Mouse (Mus musculus) hindbrain, postnatal 0 days (tissue): Measurements from ENCODE around the gene Rapgef4. TPM values are rescaled to one million over a fixed set of nuclear protein-coding genes. Genes with fewer than 3 reads are reported as not detected.

Experiments
- ATAC-seq: fragments of 200-750 bp; cut with Nextera tagmentation; 2 replicates; pipeline ENCODE4 v1.8.0; 2017; ENCODE audit warnings: mild to moderate bottlenecking, moderate TSS enrichment, moderate library complexity
- DNase-seq: peaks from one replicate; pipeline ENCODE4 v3.0.0-alpha.2; 2015; ENCODE audit warnings: low spot score
- H3K27ac ChIP-seq: fragments of 300-500 bp; sonication (generic); 2 replicates; pipeline ENCODE4 v1.5.1; 2014; ENCODE audit warnings: mild to moderate bottlenecking
- H3K27me3 ChIP-seq: fragments of 300-500 bp; sonication (generic); 2 replicates; pipeline ENCODE4 v1.6.1; 2014; ENCODE audit warnings: low read length, mixed read lengths; ENCODE audit not compliant: insufficient read depth
- H3K36me3 ChIP-seq: fragments of 300-500 bp; sonication (generic); 2 replicates; pipeline ENCODE4 v1.6.1; 2014; ENCODE audit warnings: low read length, mixed read lengths; ENCODE audit not compliant: insufficient read depth
- H3K4me1 ChIP-seq: fragments of 300-500 bp; sonication (generic); 2 replicates; pipeline ENCODE4 v1.6.1; 2014; ENCODE audit warnings: antibody characterized with exemption, low read length, mixed read lengths; ENCODE audit not compliant: insufficient read depth
- H3K4me2 ChIP-seq: fragments of 300-500 bp; sonication (generic); 2 replicates; pipeline ENCODE4 v1.6.1; 2014; ENCODE audit warnings: low read depth, mild to moderate bottlenecking, low read length, moderate library complexity, mixed read lengths
- H3K4me3 ChIP-seq: fragments of 300-500 bp; sonication (generic); 2 replicates; pipeline ENCODE4 v1.5.1; 2014; ENCODE audit warnings: low read length
- H3K9ac ChIP-seq: fragments of 300-500 bp; sonication (generic); replicated peaks from 2 replicates; pipeline ENCODE4 v1.6.1; 2014; ENCODE audit warnings: mild to moderate bottlenecking, low read length, moderate library complexity, mixed read lengths
- H3K9me3 ChIP-seq: fragments of 300-500 bp; sonication (generic); 2 replicates; pipeline ENCODE4 v1.6.1; 2016; ENCODE audit warnings: low read length, mixed read lengths
- CTCF ChIP-seq: IDR thresholded peaks from 2 replicates; pipeline ENCODE4 v1.5.1; 2016; ENCODE audit warnings: antibody characterized with exemption, control low read depth, low read depth
- WGBS: fragments of 180-500 bp; shearing (Covaris S2); extraction: QIAGEN DNeasy Blood & Tissue Kit; methylation state at CpG from one replicate; pipeline ENCODE4 v1.1.7; 2014; 5-methylcytosine and 5-hydroxymethylcytosine counted together
- polyA plus RNA-seq: library from polyadenylated mRNA; unstranded; fragments of >200 nt; fragmentation: Nextera tagmentation; extraction: Ambion mirVana; gene quantifications from 2 replicates; pipeline ENCODE4 v1.2.1, GENCODE M21; 2015
- total RNA-seq: library from RNA; depleted of rRNA; stranded (reverse); fragments of >200 nt; gene quantifications from 2 replicates; pipeline ENCODE4 v1.2.3, GENCODE M21; 2014

The Rapgef4 gene
- total and polyA plus RNA-seq, 2 experiments from 2014 or later, result 47.3 to 104 TPM

GRCm38 (mm10) chr2:71993729-71994423 is 12.8 kb downstream of the Rapgef4 start:
- no peak for TF ChIP-seq CTCF
- no peaks in the 10 kb centered on the region for H3K36me3 ChIP-seq
- no peaks in the 10 kb centered on the region for H3K9me3 ChIP-seq
- ATAC-seq (no peak), DNase-seq (no peak)
- no peak overlapping the region for H3K27ac ChIP-seq
- H3K4me2 ChIP-seq, result no peak overlapping the region
- H3K9ac ChIP-seq, result no peak overlapping the region
- no peaks in the 10 kb centered on the region for H3K27me3 ChIP-seq
- WGBS, result 84% methylated on average over 5 of the region's 5 CpGs
- H3K4me3 ChIP-seq, result no peak overlapping the region
- no peaks in the 10 kb centered on the region for H3K4me1 ChIP-seq

GRCm38 (mm10) chr2:71998531-71998930 is 17.5 kb downstream of the Rapgef4 start:
- H3K9ac ChIP-seq, result no peak overlapping the region
- H3K9me3 ChIP-seq, result no peaks in the 10 kb centered on the region
- no peak overlapping the region for H3K4me2 ChIP-seq
- H3K4me1 ChIP-seq, result no peaks in the 10 kb centered on the region
- no peaks in the 10 kb centered on the region for H3K36me3 ChIP-seq
- no peak for TF ChIP-seq CTCF
- H3K27me3 ChIP-seq, result no peaks in the 10 kb centered on the region
- WGBS, result 92% methylated on average over 2 of the region's 2 CpGs
- no peak overlapping the region for H3K4me3 ChIP-seq
- DNase-seq (no peak), ATAC-seq (0 out of 2 replicates have a peak, but pooled peaks have one; percentile 10)
- no peak overlapping the region for H3K27ac ChIP-seq

GRCm38 (mm10) chr2:72000102-72000501 is 19.1 kb downstream of the Rapgef4 start:
- DNase-seq (peak; percentile 14), ATAC-seq (no peak)
- Histone ChIP-seq H3K27ac (no peak overlapping the region), H3K4me2 (no peak overlapping the region), H3K4me3 (no peak overlapping the region), H3K9ac (no peak overlapping the region), H3K27me3 (no peaks in the 10 kb centered on the region), H3K36me3 (no peaks in the 10 kb centered on the region), H3K4me1 (no peaks in the 10 kb centered on the region), H3K9me3 (no peaks in the 10 kb centered on the region)
- TF ChIP-seq CTCF, result no peak
- WGBS, result 36% methylated on average over 2 of the region's 2 CpGs

- WGBS, result 82% methylated on average over 5 of the region's 5 CpGs
- H3K9ac ChIP-seq, result no peak overlapping the region
- no peaks in the 10 kb centered on the region for H3K9me3 ChIP-seq
- no peaks in the 10 kb centered on the region for H3K27me3 ChIP-seq
- H3K27ac ChIP-seq, result no peak overlapping the region
- H3K36me3 ChIP-seq, result no peaks in the 10 kb centered on the region
- H3K4me3 ChIP-seq, result no peak overlapping the region
- ATAC-seq, result no peak
- no peak for TF ChIP-seq CTCF
- no peak for DNase-seq
- H3K4me2 ChIP-seq, result no peak overlapping the region
- no peaks in the 10 kb centered on the region for H3K4me1 ChIP-seq
These were observed 21.9 kb downstream of the Rapgef4 start for GRCm38 (mm10) chr2:72002843-72003370.

GRCm38 (mm10) chr2:72003756-72004525 is 22.9 kb downstream of the Rapgef4 start:
- no peak overlapping the region for H3K4me2 ChIP-seq
- no peak for DNase-seq
- H3K27me3 ChIP-seq, result no peaks in the 10 kb centered on the region
- no peak overlapping the region for H3K4me3 ChIP-seq
- no peaks in the 10 kb centered on the region for H3K36me3 ChIP-seq
- H3K9me3 ChIP-seq, result no peaks in the 10 kb centered on the region
- WGBS, result 88% methylated on average over 13 of the region's 13 CpGs
- no peak for TF ChIP-seq CTCF
- H3K27ac ChIP-seq, result no peak overlapping the region
- ATAC-seq, result no peak
- no peaks in the 10 kb centered on the region for H3K4me1 ChIP-seq
- no peak overlapping the region for H3K9ac ChIP-seq

GRCm38 (mm10) chr2:72005051-72005450 is 24.0 kb downstream of the Rapgef4 start:
- H3K4me3 ChIP-seq, result no peak overlapping the region
- H3K9ac ChIP-seq, result no peak overlapping the region
- TF ChIP-seq CTCF, result no peak
- H3K36me3 ChIP-seq, result no peaks in the 10 kb centered on the region
- no peaks in the 10 kb centered on the region for H3K9me3 ChIP-seq
- H3K4me2 ChIP-seq, result no peak overlapping the region
- WGBS, result 78% methylated on average over 16 of the region's 16 CpGs
- no peak for ATAC-seq
- H3K27me3 ChIP-seq, result no peaks in the 10 kb centered on the region
- DNase-seq, result no peak
- H3K4me1 ChIP-seq, result no peaks in the 10 kb centered on the region
- H3K27ac ChIP-seq, result no peak overlapping the region
